Mouse (Mus musculus): ENCODE results near the gene Ssh1.

DNA sequence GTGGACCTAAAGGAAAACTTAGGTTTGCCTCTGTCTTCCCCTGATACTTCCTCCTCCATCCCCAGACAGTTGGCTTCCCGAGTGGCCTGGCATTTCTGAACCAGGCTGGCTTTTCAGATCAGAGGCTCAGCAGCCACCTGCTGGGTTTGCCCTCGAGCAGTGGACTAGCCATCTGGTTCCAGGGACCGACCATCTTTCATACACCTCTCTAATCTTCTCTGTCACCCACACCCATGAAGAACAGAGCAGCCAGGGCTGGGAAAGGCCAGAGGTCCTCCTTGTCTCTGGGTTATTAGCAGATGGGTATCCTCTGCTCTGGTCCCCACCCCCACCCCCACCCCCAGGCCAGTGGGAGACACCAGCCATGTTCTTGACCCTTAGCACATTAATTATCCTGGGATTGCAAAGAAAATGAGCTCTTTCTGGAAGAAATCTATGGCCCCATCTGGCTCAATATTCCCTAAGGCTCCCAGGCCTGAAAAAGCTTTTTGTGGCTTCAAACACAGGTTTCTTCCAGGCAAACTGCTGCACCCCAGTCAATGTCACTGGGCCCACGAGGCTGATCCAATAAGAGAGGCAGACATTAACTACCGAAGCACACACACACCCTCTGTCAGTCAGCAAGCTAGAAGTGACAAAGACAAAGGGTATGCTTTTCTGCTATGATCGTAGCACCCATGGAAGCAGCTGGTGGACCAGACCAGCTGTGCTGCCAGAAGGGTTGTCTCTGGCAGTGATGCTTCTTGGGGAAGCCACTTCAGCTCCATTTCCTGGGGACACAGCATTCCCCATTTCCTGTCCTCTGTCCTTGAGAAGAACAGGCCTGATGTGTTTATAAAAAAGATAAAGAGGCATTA, 72.2 kb downstream of the Ssh1 start:
- TF ChIP-seq GATA1 (IDR thresholded peaks at IDR 0.05; ENCODE audit: borderline replicate concordance, low read length) (no peak), FLI1 (IDR thresholded peaks at IDR 0.05; ENCODE audit: low read length) (no peak)

All from megakaryocyte, embryonic 14.5 days (primary cell).